Mouse (Mus musculus): ENCODE results near the gene Aplp2. TPM values are rescaled to one million over a fixed set of nuclear protein-coding genes. Genes with fewer than 3 reads are reported as not detected.

Aplp2 gene
- polyA plus RNA-seq, 1 experiment from 2014 or later: 213 TPM

DNA sequence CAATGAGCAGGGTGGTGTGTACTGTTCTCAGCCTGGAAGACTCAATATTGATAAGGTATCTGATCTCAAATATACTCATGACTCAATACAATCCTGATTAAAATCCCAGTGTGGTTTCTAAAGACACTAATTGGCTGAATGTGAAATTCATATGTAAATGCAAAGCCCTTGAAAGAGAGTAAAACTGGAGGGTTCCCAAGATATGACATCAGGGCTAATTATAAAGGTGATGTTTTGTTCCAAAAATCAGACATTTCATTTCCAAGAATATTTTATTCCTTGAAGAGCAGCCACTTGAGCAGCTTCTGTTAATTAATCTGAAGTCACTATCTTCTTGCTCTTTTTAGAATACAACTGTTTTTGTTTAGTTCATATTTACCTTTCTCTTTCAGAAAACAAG lies 96.0 kb downstream of the Aplp2 start:
- Histone ChIP-seq H3K27me3 (no peaks in the 10 kb centered on the region; the same call in 1 of the 2 replicates), H3K4me2 (no peak overlapping the region), H3K9ac (no peak overlapping the region), H3K9me3 (no peaks in the 10 kb centered on the region), H3K4me1 (no peaks in the 10 kb centered on the region; the same call in 1 of the 2 replicates), H3K27ac (no peak overlapping the region), H3K4me3 (replicated peaks) (no peak overlapping the region), H3K36me3 (replicated peaks) (no peaks in the 10 kb centered on the region)
- ATAC-seq (ENCODE audit: low FRiP score): no peak

- Histone ChIP-seq H3K9ac (no peak overlapping the region), H3K4me3 (replicated peaks) (no peak overlapping the region), H3K27ac (no peak overlapping the region), H3K36me3 (replicated peaks) (no peaks in the 10 kb centered on the region), H3K27me3 (no peaks in the 10 kb centered on the region), H3K4me1 (no peaks in the 10 kb centered on the region), H3K4me2 (no peak overlapping the region), H3K9me3 (no peaks in the 10 kb centered on the region)
- 90% methylated on average over 8 of the region's 8 CpGs for WGBS
- no peak for ATAC-seq (ENCODE audit: low FRiP score)
These were observed 103.2 kb downstream of the Aplp2 start for GRCm38 (mm10) chr9:31108464-31108863.

Other genes starting within 250 kb of the Aplp2 start
- 6.0 and 6.1 TPM in 2 replicates for gene Zbtb44, start 181.2 kb downstream of the Aplp2 start, polyA plus RNA-seq (2016; fragmentation: Nextera tagmentation; extraction: Ambion mirVana)
- gene St14, start 80.0 kb downstream of the Aplp2 start, polyA plus RNA-seq (2016; fragmentation: Nextera tagmentation; extraction: Ambion mirVana): 2.1 and 2.5 TPM in 2 replicates
- 10.7 and 11.0 TPM in 2 replicates for gene Prdm10, start 68.7 kb upstream of the Aplp2 start, polyA plus RNA-seq (2016; fragmentation: Nextera tagmentation; extraction: Ambion mirVana)
- gene Nfrkb, start 174.4 kb upstream of the Aplp2 start, polyA plus RNA-seq (2016; fragmentation: Nextera tagmentation; extraction: Ambion mirVana): 30.7 and 32.4 TPM in 2 replicates